Mouse (Mus musculus) embryo, embryonic 10 days (tissue): ENCODE data around the gene Stra6l.

Experiments used
- DNase-seq: peaks from one replicate; pipeline ENCODE4 v3.0.0-alpha.2; 2015; ENCODE audit warnings: low spot score

The Stra6l gene

DNA sequence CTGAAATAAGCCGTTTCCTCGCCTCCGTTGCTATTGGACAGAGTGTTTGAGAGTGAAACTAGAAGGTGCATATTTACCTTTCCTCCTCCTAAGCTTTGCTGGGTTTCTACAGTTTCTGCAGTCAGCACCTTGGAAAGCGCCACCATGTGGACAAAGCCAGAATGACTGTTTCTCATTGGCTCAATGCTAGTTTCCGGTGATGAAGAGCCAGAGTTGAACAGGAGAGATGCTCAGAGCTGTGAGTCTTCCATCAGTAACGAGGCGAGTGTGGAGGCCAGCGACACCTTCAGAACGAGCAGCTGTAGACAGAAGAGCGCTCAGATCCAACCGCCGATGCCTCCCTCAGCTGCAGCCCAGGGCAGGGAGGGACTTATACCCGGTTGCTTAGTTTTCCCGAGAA, 4.1 kb upstream of the Stra6l start:
- peak; percentile 70 for DNase-seq

DNA sequence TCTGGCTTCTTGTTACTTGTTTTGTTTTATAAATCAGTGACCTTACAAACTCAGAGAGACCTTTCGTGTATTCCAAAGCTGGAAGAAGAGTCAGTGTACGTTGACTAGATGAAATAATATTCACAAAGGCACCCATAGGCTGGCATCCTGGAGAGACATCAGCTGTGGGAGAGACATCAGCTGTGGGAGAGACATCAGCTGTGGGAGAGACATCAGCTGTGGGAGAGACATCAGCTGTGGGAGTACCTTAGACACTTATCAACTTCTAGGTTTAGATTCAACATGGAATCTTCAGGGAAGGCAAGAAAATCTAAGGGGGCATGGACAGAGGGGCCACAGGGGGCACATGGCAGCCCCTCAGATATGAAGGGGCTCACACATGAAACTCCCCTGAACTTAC, 2.2 kb upstream of the Stra6l start:
- no peak for DNase-seq

DNA sequence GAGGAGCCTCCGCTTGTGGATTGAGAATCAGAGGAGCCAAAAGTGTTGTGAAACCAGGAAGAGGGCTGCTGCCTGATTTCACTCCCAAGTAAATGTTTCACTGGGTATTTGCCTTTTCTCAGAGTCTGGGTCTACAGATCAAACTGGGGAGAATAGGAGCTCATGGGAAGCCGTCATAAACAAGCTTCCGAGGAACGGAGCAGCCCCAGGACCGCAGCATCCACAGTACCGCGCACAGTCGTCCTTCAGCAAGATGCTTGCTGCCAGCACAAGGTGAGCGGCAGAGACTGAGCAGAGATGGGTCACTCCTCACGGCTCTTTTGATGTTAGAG, 327 bp downstream of the Stra6l start:
- no peak for DNase-seq

DNA sequence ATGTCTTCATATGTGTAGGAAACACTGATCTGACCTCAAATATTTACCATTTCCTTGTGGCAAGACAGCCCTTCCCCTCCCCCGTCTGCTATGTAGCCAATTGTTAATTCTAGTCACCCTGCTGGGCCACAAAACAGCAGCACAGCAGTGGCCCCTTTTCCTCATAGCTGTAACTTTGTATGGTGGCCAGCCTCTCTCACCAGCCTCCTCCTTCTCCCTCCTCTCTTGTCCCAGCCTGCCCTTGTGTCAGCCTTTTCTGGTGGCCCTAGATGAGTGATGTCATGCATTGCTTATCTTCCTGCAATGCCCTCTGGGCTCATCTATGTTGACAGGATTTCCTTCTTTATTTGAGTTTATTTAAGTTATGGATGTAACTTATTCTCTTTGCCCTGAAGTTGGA, 955 bp downstream of the Stra6l start:
- no peak for DNase-seq

DNA sequence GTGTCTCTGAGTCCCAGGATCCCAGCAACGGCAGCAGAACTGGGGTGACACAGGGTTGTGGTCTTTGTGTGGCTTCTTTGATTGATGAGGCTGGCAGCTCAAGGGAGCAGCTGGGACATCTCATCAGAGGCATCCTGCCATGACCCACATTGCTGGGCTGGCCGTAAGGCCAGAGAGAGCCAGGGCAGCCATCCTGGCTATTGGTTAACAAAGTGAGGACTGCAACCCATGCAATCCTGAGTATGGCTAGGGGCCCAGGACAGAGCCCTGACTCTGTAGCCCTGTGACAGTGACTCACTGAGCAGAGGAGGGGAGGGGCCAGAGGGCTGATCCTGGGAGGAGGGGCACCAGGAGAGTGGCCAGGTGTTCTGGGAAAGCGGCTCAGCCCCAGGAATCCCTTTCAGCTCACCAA, 3.2 kb downstream of the Stra6l start:
- DNase-seq: no peak

DNA sequence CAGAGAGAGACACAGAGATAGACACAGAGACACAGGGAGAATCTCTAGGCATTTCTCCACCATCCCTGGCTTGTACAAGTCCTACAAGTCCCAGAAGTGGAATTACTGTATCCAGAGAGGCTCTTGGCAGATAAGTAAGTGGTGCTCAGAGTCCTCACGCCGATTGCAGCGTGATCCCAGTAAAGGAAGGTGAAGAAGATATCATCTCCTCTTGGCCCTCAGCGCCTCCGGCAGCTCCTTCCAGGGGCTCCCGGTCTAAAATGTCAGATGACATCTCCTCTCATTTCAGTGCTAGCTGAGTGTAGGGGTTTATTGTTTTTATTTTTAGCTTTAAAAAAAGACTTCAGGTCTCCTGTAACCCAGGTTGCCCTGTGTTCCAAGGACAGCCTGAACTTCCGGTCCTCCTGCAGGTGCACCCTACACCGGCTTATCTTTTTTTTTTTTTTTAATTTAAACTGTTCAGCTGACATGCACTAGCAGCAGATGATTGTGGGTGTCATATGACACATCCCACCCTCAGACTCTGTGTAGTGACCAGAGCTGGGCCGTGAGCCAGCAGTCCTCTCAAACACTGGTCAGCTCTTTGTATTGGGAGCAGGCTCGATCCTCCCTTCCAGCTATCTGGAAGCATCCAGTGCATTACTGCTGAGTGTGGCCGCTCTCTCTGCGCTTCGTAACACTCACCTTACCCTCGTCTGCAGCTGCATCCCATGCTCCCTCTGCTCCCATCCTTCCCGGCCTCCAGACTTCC, 5.2 kb downstream of the Stra6l start:
- DNase-seq: no peak

DNA sequence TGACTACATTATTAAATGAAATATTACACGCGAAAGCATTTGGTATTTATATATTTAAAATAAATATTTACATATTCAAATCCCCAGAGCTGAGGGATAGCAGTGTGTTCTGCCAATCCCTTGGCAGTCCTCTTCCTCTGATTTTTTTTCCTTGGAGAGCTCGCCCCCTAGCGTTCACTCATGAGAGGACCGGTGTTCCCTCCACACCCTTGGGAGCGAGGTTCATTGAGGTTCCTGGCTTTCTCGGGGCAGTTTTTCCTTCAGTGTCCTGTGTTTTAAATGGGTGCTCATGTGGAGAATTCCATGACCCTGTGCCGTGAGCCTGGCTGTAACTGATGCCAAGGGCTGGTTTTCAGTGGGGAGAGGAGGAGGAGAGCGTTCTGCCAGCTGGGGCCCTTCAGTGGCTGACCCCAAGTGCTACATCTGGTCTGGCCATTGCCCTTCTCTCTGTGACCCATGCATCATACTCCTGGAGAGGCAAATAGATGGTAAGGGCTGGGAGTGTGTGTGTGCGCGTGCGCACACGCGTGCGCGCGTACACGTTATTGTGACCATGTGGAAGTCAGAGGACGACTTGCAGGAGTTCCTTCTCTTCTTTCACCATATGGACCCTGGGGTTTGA, 7.5 kb downstream of the Stra6l start:
- peak; percentile 83 for DNase-seq

DNA sequence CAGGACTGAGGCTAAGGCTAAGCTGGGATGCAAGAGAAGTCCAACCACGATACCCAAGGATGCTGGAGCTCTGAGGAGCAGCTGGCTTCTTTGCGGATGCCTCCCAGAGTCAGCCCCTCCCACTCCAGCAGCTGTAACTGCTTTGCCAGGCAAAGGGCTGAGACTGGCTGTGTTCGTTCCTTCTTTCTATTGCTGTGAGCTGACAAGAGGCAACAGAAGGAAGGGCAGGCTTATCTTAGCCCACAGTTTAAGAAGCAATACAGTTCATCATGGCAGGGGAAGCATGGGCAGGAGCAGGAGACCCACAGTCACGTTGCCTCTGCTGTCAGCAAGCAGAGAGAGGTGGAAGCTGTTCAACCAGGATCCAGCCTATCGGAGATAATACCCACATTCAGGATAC, 12.7 kb downstream of the Stra6l start:
- DNase-seq: no peak

DNA sequence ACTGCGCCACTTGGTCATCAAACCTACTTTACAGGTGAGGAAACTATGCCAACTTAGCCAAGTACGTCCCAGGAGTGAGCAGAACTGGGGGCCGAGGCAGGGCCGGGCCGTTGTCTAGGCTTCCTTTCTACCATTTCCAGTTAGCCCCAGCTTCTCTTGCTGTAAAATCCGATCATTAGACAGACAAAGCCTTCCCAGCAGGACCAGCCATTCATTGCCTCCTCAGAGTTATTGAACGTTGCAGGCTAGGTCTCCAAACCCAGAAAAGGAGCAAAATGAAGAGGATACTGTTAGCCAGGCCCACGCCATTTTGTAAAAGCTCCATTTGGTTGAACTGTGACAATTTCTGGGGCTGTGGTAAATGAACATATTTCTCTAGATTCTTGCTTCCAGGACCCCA, 19.0 kb downstream of the Stra6l start:
- no peak for DNase-seq

DNA sequence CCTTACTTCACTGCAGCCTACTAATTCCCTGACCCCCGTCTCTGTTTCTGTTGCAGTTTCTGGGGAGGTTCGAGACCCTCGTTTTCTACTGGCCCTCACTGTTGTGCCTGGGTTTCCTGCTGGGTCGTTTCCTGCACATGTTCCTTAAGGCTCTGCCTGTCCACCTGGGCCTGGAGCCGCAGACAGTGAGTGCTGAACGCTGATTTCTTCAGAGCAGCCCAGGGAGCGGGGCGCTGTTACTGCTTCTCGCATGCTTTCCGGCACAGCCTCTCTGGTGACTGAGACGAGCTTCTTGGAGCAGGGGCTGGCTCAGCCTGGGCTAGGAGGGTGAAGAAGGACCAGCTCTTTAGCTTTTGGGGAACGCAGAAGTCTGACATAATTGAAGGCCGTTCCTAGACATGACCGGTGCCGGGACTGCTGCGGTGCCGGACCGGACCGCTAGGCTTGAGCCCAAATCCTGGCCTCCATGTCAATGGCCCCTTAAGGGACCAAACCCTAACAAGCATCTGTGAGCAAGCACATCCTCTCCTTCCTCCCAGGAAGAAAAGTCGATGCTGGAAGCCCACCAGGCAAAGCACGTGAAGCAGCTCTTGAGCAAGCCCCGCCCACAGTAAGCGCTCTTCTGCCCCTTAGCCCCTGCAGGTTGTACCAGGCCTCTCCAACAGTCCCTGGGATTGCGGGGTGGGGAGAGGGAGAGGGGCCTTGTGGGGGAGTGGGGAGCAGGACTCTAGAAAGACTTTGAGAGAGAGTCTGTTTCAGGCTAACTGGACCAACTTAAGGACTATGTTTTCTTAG, 20.8 kb downstream of the Stra6l start:
- peak; percentile 49 for DNase-seq

DNA sequence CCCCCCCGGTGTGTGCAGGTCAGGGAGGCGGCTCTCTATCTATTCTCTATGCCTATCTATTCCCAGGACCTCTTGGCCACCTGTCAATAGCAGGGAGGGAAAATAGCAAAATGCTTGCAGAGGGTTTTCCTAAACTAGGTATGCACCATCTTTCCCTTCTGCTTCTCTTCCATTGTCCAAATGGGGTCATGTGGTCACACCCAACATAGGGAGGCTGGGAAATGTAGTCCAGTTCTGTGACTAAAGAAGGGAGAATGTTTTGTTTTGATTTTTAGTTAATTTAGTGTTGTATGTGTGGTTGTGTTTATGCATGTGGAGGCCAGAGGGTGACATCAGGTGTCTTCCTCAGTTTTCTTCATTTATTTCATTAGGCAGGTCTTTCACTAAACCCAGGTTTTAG, 23.7 kb downstream of the Stra6l start:
- no peak for DNase-seq

DNA sequence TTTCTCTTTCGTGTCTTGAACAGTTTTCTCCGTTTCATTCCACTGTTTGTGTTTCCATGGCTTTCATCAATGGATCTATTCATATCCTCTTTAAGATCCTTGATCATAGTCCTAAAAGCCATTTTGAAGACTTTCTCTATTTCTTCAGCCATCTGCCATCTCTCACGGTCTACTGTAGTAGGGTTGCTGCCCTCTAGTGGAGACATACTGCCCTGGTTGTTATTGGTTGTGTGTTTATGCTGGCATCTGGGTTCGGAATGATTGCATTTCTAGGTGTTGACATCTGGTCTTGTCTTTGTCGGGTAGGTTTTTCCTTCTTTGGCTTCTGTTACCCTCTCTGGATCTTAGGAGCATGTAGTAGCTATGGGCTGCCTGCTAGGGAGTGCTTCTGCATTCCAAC, 30.5 kb downstream of the Stra6l start:
- DNase-seq: peak; percentile 77

DNA sequence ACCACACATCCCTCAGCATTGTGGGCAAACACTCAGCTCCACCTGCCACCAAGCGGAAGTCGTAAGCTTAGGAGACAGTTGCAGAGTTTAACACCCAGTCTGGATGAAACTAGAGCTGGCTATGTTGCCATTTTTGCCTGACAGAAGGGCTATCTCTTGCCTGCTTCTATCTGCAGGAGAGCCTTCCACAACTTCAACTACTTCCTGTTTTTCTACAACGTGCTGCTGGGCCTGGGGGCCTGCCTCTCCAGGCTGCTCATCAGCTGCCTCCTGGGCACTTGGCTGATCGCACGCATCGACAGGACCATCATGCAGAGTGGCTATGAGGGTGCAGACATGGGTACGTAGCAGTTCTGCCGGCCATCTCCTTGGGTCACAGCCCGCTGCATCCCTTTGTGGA, 34.1 kb downstream of the Stra6l start:
- DNase-seq: no peak

DNA sequence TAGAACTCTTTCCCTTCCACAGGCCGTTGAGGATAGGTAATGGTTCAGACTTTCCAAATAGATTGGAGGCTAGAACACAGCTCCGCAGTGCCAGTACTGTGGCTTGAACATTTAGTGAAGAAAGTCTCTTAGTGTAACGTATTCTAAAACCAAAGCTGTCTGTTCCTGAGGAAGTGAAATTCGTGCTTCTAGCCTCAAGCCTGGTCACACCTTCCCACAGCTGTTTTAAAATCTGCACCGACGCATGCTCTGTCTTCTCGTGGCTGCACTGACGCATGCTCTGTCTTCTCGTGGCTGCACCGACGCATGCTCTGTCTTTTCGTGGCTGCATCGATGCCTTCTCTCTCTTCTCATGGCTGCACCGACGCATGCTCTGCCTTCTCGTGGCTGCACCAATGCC, 34.8 kb downstream of the Stra6l start:
- no peak for DNase-seq

DNA sequence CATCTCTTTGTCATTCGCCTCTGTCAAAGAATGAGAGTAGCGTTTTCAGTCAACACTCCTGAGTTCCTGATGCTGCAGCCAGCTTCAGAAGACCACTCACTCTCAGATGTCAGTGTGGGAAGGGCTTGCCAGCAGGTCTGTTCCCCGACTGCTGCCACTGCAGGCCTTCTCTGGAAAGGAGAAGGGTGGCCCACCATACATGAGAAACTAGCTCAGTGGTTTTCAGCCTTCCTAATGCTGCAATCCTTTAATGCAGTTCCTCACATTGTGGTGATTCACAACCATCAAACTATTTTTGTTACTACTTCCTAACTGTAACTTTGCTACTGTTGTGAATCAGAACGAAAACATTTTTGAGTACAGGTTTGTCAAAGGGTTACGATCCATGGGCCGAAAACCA, 41.0 kb downstream of the Stra6l start:
- no peak for DNase-seq

DNA sequence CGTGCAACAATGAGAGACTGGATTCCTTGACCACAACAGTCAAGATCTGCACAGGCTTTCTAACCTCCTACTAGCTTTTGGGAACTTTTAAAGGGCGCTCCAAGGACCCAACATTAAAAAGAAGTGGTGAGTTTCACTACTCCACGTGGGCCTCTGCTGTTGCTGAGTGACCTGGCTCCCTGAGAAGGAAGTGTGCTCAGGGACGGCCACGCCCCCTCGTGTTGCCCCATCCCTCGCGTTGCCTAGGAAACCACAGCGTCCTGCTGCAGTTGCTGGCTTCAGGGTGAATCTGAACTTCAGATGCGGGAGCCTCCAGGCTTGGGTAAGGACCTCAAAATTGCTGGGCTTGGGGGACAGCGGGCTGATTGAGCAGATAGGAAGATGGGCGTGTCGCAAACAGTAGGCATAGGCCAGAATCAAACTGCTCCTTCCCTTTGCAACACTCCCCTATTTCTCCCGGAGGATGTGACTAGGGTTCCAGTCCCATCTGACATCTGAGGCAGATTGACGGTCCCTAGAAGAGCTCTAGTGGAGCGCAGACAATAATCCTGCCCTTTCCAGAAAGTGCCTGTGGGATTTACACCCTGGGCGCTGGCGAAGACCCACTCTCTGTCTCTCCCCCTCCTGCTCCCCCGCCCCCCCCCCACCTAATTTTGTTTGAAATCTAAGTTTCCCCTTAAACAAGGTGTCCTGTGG, 41.8 kb downstream of the Stra6l start, which contains the start of gene Ccdc180:
TSS of gene Ccdc180 (plus strand) at position 238 of the 696 bp plus-strand sequence.
- peak; percentile 94 for DNase-seq

DNA sequence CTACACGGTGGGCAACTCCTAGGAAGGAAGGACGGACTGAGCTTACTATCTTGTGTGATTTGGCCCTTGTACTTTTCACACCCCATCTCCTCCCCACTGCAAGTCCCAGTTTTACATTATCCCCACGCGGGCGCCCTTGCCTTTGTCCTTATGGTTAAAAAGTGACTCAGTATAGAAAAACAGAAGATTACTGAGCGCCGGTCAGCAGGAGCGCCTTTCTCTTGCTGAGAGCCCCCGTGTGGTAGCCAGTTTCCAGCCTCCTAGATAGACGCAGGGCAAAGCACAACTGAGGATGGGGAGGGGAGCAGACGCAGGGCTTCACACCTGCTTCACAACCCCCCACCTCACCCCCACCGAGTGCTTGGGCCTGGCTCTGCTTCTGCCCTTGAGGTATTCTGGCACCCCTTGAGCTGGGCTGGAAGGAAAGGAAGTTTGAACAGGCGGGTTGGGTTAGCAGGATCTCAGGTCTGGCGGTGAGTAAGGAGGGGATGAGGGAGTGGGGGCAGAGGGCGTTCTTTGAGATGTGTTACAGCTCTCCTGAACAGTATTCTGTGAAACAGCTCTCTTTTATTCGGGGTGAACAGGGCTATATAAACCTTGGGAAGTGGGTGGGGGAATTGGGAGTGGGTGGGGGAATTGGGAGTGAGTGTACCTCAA, 48.1 kb downstream of the Stra6l start:
- no peak for DNase-seq

DNA sequence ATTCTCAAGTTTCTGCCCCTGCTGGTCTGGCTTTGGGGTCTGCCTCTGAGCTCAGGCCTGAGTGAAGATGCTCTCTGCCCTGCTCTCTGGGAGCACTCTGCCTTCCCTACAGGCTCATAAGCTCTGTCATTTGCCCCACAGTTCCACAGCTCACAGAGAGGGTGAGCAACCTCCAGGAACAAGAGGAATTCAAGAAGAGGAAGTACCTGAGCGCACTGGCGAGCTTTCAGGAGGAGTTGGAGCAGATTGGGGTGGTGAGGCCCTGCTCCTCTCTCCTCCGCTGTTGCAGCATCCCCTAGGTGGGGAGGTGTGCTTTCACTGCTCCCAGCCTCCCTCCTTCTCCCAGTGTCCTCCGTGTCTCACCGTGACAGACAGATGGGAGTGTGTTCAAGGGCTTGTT, 49.9 kb downstream of the Stra6l start:
- DNase-seq: no peak

DNA sequence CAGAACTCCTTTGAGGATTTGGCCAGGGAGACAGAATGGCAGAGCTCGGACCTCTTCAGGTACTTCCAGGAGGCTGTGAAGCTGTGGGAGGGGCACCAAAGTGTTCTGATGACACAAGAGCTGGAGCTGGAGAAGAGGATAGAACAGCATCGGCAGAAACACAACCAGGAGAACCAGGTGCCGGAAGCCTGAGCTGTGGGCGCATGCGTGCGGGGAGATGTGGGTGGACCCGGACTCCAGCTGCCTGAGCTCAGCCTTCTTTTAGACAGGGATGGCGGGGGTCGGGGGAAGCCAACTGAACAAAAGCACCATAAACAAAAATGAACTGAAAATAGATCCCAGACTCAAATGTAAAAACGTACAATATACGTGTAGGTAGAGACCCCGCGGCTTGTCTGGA, 60.8 kb downstream of the Stra6l start:
- no peak for DNase-seq

DNA sequence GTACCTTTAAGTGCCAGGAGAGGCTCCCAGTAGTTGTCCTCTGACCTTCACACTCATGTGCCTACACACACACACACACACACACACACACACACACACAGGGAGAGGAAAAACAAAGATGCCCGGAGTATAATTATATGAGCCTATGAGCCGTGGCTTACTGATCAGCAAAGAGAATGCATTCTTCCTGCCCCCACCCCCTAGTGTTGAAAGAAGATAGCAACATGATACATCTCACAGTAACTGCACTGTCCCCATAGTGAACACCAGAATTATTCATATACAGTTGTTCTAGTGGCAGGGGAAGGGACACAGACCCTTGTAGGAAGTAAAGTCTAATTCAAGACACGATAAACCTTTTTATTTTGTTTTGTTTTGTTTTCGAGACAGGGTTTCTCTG, 61.5 kb downstream of the Stra6l start:
- DNase-seq: no peak

DNA sequence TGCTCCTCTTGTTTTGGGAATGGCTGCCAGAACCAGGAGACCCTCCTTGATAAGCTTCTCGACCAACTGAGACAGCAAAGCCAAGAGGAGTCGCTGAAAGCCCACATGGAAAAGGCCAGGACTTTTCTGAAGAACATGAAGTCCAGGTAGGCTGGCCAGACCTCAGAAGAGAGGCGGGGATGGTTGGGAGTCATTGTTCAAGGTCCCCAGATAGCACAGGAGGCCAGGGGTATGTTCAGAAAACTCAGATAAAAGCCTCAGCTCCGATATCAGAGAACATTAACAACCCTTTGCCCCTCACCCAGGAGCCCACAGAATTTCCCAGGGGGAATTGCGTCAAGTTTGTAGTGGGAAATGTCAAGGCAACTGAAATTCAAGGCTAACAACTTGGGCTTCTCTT, 62.8 kb downstream of the Stra6l start:
- DNase-seq: no peak

DNA sequence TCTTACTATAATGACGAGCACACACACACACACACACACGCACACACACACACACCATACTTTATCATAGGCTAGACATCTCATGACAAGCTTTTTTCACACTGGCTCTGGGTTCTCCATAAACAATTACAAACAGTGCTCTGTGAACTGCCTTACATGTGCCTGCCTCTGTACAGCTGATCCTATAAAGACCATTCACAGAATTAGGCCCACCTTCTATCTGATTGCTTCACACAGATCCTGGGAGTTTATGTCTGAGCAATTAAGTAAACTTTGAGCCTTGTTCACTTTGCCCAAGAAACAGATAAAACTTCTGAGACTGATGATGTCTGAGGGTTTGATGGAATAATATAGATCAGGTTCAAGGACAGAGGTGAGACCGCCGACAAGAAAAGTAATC, 63.4 kb downstream of the Stra6l start:
- no peak for DNase-seq
